ENCODE assay signal across 12 mouse cellular contexts in the genomic region with DNA sequence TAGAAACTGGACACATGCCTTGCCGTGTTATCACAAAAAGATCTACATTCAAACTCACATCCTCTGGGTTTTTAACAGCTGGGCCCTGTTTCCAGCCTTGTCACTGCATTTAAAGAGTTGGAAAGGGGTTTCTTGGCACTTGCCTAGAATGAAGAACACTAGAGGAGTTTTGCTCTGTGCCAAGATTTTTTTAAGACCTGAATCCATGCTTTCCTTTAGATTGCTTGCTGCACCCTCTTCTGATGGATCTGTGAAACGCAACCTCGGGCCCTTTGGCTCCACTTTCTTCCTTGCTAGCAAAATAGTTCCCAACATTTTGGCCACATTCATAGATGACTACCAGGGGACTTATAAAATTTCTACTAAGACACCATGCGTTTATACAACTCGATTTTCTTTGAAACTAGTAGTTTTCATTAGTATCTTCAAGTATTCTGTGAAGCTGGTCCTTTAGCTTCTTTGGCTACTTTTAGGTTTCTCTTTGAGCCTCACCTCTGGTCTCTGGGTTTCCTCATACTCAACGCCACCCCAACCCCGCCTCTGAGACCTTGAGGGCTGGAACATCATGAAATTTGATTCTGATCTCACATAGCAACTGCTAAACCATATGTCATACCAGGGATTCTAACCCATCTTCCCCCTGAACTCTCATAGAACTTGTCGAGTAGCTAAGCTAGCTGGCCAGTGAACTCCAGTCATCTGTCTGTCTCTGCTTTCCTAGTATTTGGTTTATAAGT. TPM values are rescaled to one million over a fixed set of nuclear protein-coding genes. Genes with fewer than 3 reads are reported as not detected.
DNase-seq lines count a peak whose midpoint lies in the region; ATAC-seq and TF ChIP-seq lines count a peak whose summit lies in the region.
"Had no signal": no experiment of that assay in that cellular context is flagged by ENCODE, and none has a peak within 500 bp of the region (broad histone marks: within the 10 kb centered on the region; RNA-seq: fewer than 3 reads in every experiment).

No protein-coding gene starts in this region.

- no peaks in the 10 kb centered on the region for H3K4me1 ChIP-seq in forebrain, postnatal 0 days (ENCODE audit: insufficient read depth)
- H3K4me1 ChIP-seq in forebrain, embryonic 16.5 days (replicated peaks; ENCODE audit: control insufficient read depth, insufficient read depth, low read length) = no peaks in the 10 kb centered on the region
- H3K4me1 ChIP-seq: limb, embryonic 13.5 days had no signal

- TF ChIP-seq CTCF in forebrain, postnatal 0 days (IDR thresholded peaks at IDR 0.05; ENCODE audit: low read depth) = peak; percentile 46

- H3K36me3 ChIP-seq in forebrain, postnatal 0 days (ENCODE audit: insufficient read depth) = no peaks in the 10 kb centered on the region
- H3K36me3 ChIP-seq in forebrain, embryonic 16.5 days (ENCODE audit: control insufficient read depth, insufficient read depth) = no peaks in the 10 kb centered on the region
- H3K36me3 ChIP-seq: limb, embryonic 13.5 days had no signal

- H3K4me2 ChIP-seq in forebrain, postnatal 0 days (ENCODE audit: low read depth) = no peak overlapping the region
- no peak overlapping the region for H3K4me2 ChIP-seq in forebrain, embryonic 16.5 days (ENCODE audit: low read length)
- H3K4me2 ChIP-seq: limb, embryonic 13.5 days had no signal

- intact Hi-C loops in left cerebral cortex, postnatal 14 days (cut with DNase I) = loop anchor here (10.0 kb wide), 1 partner anchor 55 kb away; no protein-coding TSS in a partner anchor
- intact Hi-C loops in left cerebral cortex, postnatal 4 days (cut with DNase I) = loop anchor here (10.0 kb wide), 1 partner anchor 45 kb away; no protein-coding TSS in a partner anchor

- ATAC-seq in forebrain, postnatal 0 days = peak; percentile 53
- ATAC-seq in forebrain, embryonic 16.5 days = no peak; the same call in 1 of the 2 replicates
- ATAC-seq in frontal cortex, adult (ENCODE audit: low TSS enrichment) = no peak
- no peak for ATAC-seq in granulocyte monocyte progenitor cell, adult 5-6 weeks (replicated peaks; ENCODE audit: poor library complexity, severe bottlenecking)
- ATAC-seq: CD4-positive, CD25-positive, alpha-beta regulatory T cell, adult 4 months had no signal

- no peaks in the 10 kb centered on the region for H3K27me3 ChIP-seq in forebrain, postnatal 0 days (ENCODE audit: insufficient read depth, low read length)
- no peaks in the 10 kb centered on the region for H3K27me3 ChIP-seq in forebrain, embryonic 16.5 days (replicated peaks; ENCODE audit: control insufficient read depth, insufficient read depth, low read length)
- H3K27me3 ChIP-seq: limb, embryonic 13.5 days had no signal

- H3K4me3 ChIP-seq in forebrain, postnatal 0 days (ENCODE audit: low read depth, low read length) = no peak overlapping the region
- H3K4me3 ChIP-seq in forebrain, embryonic 16.5 days (replicated peaks; ENCODE audit: low read length) = no peak overlapping the region
- H3K4me3 ChIP-seq: limb, embryonic 13.5 days had no signal

- H3K9me3 ChIP-seq in forebrain, postnatal 0 days (ENCODE audit: low read length) = no peaks in the 10 kb centered on the region
- H3K9me3 ChIP-seq in forebrain, embryonic 16.5 days (ENCODE audit: control insufficient read depth, low read length) = no peaks in the 10 kb centered on the region
- H3K9me3 ChIP-seq: limb, embryonic 13.5 days had no signal

- H3K27ac ChIP-seq in forebrain, postnatal 0 days (ENCODE audit: low read depth, low read length) = no peak overlapping the region
- H3K27ac ChIP-seq in forebrain, embryonic 16.5 days (ENCODE audit: low read length) = no peak overlapping the region
- H3K27ac ChIP-seq: limb, embryonic 13.5 days had no signal

- 68% methylated on average over 8 of the region's 8 CpGs for WGBS in forebrain, postnatal 0 days
- 77% methylated on average over 8 of the region's 8 CpGs for WGBS in forebrain, embryonic 16.5 days

- peak; percentile 45 for DNase-seq in forebrain, postnatal 0 days
- DNase-seq in left cerebral cortex, postnatal 14 days (ENCODE audit: low spot score in 2 of 2) = peak; percentile 30 to 51
- no peak for DNase-seq in left cerebral cortex, postnatal 4 days
- peak; percentile 7 for DNase-seq in testis, postnatal 14 days (ENCODE audit: low spot score)
- no peak for DNase-seq in testis, postnatal 10 days (ENCODE audit: low spot score)
- DNase-seq: cerebellum, adult 11-12 months; gastrocnemius, postnatal 14 days had no signal

- H3K9ac ChIP-seq in forebrain, postnatal 0 days = no peak overlapping the region
- no peak overlapping the region for H3K9ac ChIP-seq in forebrain, embryonic 16.5 days (replicated peaks; ENCODE audit: low read depth, low read length)
- H3K9ac ChIP-seq: limb, embryonic 13.5 days had no signal

RNA-seq across cellular contexts. Expression of a gene that starts 11.7 kb away (rescaled TPM):
- 0.48 and 0.62 TPM in 2 replicates for total RNA-seq in forebrain, postnatal 0 days (2014; rRNA removed)
- polyA plus RNA-seq in forebrain, postnatal 0 days (2015; fragmentation: Nextera tagmentation; extraction: Ambion mirVana) = 1.2 and 2.3 TPM in 2 replicates
- 0.67 and 1.2 TPM in 2 replicates for polyA plus RNA-seq in forebrain, embryonic 16.5 days (2015; fragmentation: Nextera tagmentation; extraction: Ambion mirVana)
- 1 to 10 TPM; 3.2 to 3.4 TPM for total RNA-seq in left cerebral cortex, postnatal 14 days (2021)
- total RNA-seq in left cerebral cortex, postnatal 4 days (2021) = 1 to 10 TPM in 1 of 2 experiments, under 1 TPM in 1; 0.87 to 1.5 TPM
- 1.0 and 1.1 TPM in 2 replicates for total RNA-seq in granulocyte monocyte progenitor cell, adult 5-6 weeks (2014; fragmentation: Nextera tagmentation)
- total RNA-seq in granulocyte monocyte progenitor cell, adult 5-6 weeks (2017) = 0.52 and 1.4 TPM in 2 replicates

RNA-seq across cellular contexts. Expression of a gene that starts 35.5 kb away (rescaled TPM):
- total RNA-seq in forebrain, postnatal 0 days (2014; rRNA removed) = 19.2 and 26.9 TPM in 2 replicates
- 22.9 and 23.3 TPM in 2 replicates for polyA plus RNA-seq in forebrain, postnatal 0 days (2015; fragmentation: Nextera tagmentation; extraction: Ambion mirVana)
- 13.1 and 20.0 TPM in 2 replicates for polyA plus RNA-seq in forebrain, embryonic 16.5 days (2015; fragmentation: Nextera tagmentation; extraction: Ambion mirVana)
- total RNA-seq in left cerebral cortex, postnatal 14 days (2021) = 1 to 10 TPM; 9.2 to 9.6 TPM
- total RNA-seq in left cerebral cortex, postnatal 4 days (2021) = 10 to 100 TPM; 11.3 to 11.5 TPM
- total RNA-seq in granulocyte monocyte progenitor cell, adult 5-6 weeks (2014; fragmentation: Nextera tagmentation) = not detected in 2 replicates
- not detected in 2 replicates for total RNA-seq in granulocyte monocyte progenitor cell, adult 5-6 weeks (2017)
- polyA plus RNA-seq: CD4-positive, CD25-positive, alpha-beta regulatory T cell, adult 4 months had no signal

Comparison
In these comparisons a context has a peak if more than half of its experiments do, and no peak if none do; other contexts are left out.
1. DNase-seq: peak in forebrain, postnatal 0 days (single experiment), left cerebral cortex, postnatal 14 days (2 of 2) and testis, postnatal 14 days (single experiment); none in left cerebral cortex, postnatal 4 days (single experiment) and testis, postnatal 10 days (single experiment).
2. RNA of a gene that starts 35.5 kb away (total RNA-seq): 19.2 to 26.9 TPM in forebrain, postnatal 0 days, 11.3 to 11.5 TPM in left cerebral cortex, postnatal 4 days and 9.2 to 9.6 TPM in left cerebral cortex, postnatal 14 days; not detected in granulocyte monocyte progenitor cell, adult 5-6 weeks; every median in the first group is over 10 times any median in the second.